Mouse (Mus musculus) granulocyte monocyte progenitor cell, adult 5-6 weeks (primary cell): ENCODE data around the gene St5. TPM values are rescaled to one million over a fixed set of nuclear protein-coding genes. Genes with fewer than 3 reads are reported as not detected.
A peak's percentile ranks its signal among the peaks of the same experiment; 100 is the strongest.

Experiments
- ATAC-seq: replicated peaks from 2 replicates; pipeline ENCODE4 v1.8.0; 2016; ENCODE audit warnings: mild to moderate bottlenecking, moderate TSS enrichment, inconsistent platforms; ENCODE audit not compliant: poor library complexity, severe bottlenecking
- total RNA-seq, 2 experiments: library from RNA; stranded (forward) in 1 of 2; stranded (reverse) in 1 of 2; fragments of 200-712, 200-1000 nt in 1 of 2; fragments of >200 nt in 1 of 2; fragmentation: Nextera tagmentation in 1 of 2; gene quantifications; 2 replicates each; pipeline ENCODE4 v1.2.3; 2014 to 2017

Gene St5
- total RNA-seq, 2 experiments from 2014 or later, result 0.72 TPM; not detected in 1

DNA sequence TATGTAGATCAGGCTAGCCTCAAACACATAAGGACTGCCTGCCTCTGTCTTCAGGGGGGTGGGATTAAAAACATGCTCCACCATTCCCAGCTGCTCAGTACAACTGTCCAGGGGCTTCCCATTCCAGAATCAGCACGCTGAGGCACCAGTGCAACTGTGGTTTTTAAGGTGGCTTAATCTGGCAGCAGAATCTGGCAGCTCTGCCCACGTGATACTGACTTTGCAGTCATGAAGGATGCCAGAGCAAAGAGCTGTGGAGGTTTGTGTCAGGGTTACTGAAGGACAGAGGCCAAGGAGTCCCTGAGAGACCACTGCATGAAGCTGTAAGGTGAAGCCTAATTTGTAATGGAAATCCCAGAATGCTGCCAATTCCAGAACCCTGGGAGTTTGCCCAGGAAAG is 192.6 kb downstream of the St5 start:
- ATAC-seq, result no peak

DNA sequence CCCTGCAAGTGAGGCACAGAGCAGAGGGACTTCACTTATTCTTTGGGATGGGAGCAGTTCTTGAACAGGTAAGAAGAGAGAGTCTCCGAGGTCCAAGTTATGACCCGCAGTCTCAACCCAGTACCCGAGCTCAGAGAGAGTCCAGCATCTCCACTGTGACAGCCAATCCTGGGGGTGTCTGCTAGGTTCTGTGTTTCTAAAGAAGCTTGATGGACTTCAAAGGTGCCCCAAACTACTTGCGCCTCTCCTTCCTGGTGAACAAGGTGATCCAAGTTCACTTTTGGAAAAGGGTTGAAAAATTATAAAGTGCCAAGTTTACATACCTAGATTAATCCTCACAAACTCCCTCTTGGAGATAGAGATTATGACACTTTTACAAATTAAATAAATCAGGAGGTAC is 195.4 kb downstream of the St5 start, which contains the start of gene Trim66:
Gene Trim66 (minus strand): TSS at position 101 of the 400 bp plus-strand sequence.
- no peak for ATAC-seq

DNA sequence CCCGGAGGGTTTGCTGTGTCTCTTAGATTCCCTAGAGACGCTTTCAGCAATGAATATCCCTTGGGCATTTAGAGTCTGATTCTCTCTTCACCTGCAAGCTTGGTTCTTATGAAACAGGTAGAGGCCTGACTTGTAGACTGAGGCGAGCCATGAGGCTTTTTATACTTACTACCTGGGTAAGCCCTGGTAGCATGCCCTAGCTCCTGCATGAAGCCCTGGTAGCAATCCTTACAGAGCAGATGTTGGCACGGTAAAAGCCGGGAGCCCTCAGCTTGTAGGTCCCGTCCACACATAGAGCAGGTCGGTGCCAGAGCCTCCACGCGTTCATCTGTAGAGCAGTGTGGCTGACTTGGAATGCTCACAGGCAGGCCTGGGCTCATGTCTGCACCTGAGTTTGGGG is 195.8 kb downstream of the St5 start:
- no peak for ATAC-seq

DNA sequence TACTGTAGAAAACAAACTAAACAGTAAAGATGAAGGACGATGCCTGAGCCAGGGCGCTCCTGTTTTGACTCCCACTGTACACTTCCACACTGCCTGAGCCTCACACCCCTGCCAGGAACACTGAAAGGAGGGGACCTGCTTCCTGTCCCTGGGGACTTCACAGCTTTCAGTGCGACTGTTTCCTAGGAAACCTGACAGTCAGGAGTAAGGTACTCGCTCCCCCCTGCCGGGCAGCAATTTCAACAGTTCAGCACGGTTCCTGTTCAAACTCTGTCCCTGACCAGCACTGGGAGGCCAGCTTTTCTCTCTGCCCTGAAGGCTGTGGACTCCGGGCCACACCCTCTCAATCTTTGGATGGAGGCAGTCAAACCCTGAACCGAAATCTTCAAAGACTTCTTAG is 196.3 kb downstream of the St5 start:
- no peak for ATAC-seq

DNA sequence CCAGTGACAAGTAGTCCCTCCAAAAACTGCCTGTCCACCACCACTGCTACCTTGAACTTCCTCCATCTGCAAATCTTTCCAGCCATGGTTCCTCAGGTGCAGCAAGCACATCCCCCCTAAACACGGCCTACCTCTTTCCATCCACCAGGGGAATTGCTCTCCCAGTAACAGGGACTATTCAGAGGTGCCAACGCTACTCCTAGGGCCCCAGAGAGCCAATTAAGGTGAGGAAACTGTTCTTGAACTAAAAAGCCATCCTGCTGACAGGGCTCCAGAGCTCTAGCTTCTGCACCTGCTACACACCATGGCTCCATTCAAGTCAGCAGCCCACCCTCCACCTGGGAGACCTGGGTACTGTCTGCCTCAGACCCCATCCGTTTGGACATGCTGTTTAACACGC is 205.9 kb downstream of the St5 start:
- no peak for ATAC-seq

DNA sequence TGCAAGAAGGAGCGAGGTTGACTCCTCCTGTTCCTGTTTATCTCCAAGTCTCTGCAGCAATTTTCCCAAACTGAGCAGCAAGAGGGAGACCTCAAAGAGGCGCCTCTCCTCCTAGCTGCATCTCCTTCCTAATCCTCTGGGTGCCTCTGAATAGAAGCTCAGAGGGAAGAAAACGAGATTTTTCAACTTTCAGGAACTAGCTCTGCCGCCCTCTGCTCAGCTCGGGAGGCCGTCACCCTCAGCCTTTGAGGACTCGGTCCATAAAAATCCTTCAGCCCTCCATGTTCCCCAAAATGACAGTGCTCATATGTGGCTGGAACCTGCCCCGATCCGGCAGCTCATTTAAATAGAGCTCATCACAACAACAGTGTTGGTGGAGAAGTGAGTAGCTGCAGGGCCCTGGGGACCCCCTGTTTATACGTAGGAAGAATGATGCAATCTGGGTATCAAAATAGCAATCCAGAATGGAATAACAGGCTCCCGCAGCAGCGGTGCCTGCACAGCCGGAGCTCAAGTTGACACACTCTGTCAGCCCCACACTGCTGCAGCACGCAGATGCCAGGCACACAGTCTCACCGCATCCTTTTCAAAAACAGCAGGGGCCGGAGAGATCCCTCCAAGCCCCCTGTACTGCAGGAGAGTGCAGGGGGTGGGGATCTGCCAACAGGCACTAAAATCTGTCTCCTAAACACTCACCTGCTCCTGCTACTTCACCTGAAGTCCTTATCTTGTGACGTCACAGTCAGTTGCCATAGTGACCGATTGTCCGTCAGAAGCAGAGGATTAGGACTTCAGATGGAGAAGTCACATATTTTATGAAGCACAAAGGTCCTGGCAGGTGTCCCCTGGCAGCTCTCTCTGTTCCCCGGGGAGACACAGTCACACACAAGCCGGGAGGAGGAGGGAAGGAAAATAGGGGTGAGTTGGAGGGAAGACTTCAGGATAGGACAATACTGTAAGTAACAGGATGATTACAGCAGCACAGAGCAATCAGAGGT is 209.8 kb downstream of the St5 start:
- ATAC-seq, result peak; percentile 25

DNA sequence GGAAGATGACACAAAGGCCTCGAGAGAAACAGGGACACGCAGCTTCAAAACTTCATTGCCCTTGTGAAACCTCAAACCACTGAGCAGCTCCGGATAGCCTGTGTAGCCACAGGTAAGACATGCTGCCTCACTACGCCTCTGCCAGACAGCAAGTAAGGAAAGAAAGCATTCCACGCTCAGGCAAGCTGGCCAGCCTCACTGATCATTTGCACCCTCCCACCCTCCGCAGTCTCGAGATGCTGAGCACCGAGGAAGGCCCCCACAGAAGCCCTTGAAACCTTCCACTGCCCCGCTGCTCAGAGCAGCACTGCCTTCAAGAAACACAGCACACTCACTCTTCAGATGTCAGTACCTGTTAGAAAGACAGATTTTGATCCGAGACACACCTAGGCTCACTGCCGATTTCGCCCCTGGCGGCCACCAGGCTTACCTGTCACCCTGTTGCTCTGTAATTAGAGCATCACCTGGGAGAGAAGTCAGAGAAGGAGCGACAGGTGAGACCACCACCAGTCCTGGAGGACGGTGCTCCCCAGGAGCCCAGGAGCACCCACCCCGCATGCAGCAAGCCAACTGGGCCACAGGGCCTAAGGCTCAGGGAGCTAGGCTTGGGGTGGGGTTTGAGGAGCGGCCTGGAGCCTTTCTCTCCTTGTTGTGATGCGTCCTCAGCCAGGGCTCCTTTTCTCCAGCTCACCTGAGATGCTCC is 210.6 kb downstream of the St5 start:
- no peak for ATAC-seq

DNA sequence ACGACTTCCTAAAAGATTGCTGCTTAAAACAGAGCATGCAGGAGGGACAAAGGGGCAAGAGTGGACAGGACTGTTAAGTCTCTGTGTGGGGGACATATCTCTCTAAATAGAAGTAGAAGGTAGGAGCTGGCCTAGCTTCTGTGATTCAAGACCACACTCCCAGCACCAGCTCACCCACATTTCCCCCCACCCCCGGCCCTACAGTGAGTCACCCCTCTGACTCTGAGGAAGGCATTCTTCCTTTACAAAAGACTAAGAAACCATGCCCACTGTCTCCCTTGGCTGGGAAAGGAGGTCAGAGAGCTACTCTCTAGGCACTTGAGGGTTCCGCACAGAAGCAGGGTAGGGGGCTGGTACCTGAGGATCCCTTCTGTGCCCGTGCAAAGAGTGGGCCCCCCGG is 219.2 kb downstream of the St5 start:
- no peak for ATAC-seq

DNA sequence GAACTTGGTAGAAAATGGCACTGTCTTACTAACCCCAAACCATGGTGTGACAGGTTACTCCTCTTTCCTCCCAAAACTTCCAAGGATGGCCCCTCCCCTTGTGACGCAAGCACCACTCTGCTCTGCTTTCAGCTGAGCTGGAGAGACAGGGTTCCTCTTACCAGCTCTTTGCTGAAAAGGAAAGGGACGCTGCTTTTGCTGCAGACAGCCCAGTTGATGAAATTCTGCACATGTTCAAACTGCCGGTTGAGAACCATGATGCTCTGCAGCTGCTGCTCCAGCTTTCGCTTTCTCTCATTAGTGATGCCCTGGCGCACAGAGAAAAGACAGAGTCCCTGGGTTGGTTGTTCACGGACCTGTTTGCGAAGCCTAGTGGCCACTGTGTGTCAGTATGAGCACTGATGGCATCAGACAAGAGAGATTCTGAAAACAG is 222.6 kb downstream of the St5 start:
- ATAC-seq, result peak; percentile 60

DNA sequence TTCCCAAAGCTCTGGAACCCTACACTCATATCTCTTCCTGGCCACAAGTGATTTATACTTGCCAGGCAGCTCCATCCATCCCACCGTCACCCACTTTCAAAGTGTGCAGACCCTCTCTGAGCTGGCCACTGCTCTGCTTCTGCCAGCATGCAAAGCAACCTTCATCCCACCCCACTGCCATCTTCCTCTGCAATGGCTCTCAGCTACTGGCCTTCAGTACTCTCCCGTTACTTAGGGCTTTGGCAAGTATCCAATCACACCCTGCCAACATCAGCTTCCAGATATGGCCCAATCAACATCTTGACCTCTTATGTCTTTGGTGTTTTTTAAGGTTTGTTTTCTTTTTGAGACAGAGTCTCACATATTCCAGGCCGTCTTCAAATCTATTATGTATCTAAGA is 225.5 kb downstream of the St5 start:
- ATAC-seq, result no peak

Other genes with a start within 250 kb of the St5 start
- 0.11 TPM in 1 of 2 replicates, not detected in the other for gene Trim66, start 195.5 kb downstream of the St5 start, total RNA-seq (2014; fragmentation: Nextera tagmentation)
- gene Trim66, start 195.5 kb downstream of the St5 start, total RNA-seq (2017), result 0.09 TPM in 1 of 2 replicates, not detected in the other
- 686 and 801 TPM in 2 replicates for gene Rpl27a, start 184.5 kb downstream of the St5 start, total RNA-seq (2014; fragmentation: Nextera tagmentation)
- gene Rpl27a, start 184.5 kb downstream of the St5 start, total RNA-seq (2017), result 939 and 1,342 TPM in 2 replicates
- 44.7 and 52.5 TPM in 2 replicates for gene Akip1, start 85 bp upstream of the St5 start, total RNA-seq (2014; fragmentation: Nextera tagmentation)
- gene Akip1, start 85 bp upstream of the St5 start, total RNA-seq (2017), result 20.8 and 25.9 TPM in 2 replicates
- gene BC051019, start 20.2 kb upstream of the St5 start, total RNA-seq (2014; fragmentation: Nextera tagmentation), result not detected in 2 replicates
- gene BC051019, start 20.2 kb upstream of the St5 start, total RNA-seq (2017), result not detected in 2 replicates
- not detected in 2 replicates for gene Ascl3, start 28.1 kb upstream of the St5 start, total RNA-seq (2014; fragmentation: Nextera tagmentation)
- gene Ascl3, start 28.1 kb upstream of the St5 start, total RNA-seq (2017), result not detected in 2 replicates
- 29.3 and 33.6 TPM in 2 replicates for gene Tmem9b, start 49.3 kb upstream of the St5 start, total RNA-seq (2014; fragmentation: Nextera tagmentation)
- 20.3 and 28.0 TPM in 2 replicates for gene Tmem9b, start 49.3 kb upstream of the St5 start, total RNA-seq (2017)
- gene Nrip3, start 78.4 kb upstream of the St5 start, total RNA-seq (2014; fragmentation: Nextera tagmentation), result not detected in 2 replicates
- gene Nrip3, start 78.4 kb upstream of the St5 start, total RNA-seq (2017), result not detected in 2 replicates
- not detected in 2 replicates for gene Scube2, start 162.1 kb upstream of the St5 start, total RNA-seq (2014; fragmentation: Nextera tagmentation)
- not detected in 2 replicates for gene Scube2, start 162.1 kb upstream of the St5 start, total RNA-seq (2017)